Mouse (Mus musculus) embryonic stem cell, embryonic (primary cell): Measurements from ENCODE around the gene Cisd3.

ENCODE experiments used
- CTCF ChIA-PET, 4 experiments: fragments of 300-600 bp in 2 of 4; fragments of 350-600 bp in 2 of 4; sonication (Branson Sonifier 250); formaldehyde crosslinking; loops; one replicate each; lab custom pipeline; 2022; ENCODE audit warnings: inconsistent platforms in 2 of 4; lab: Charles Lee
- POLR2A ChIA-PET, 4 experiments: fragments of 300-600 bp in 2 of 4; fragments of 350-600 bp in 2 of 4; sonication (Branson Sonifier 250); formaldehyde crosslinking; loops; one replicate each; lab custom pipeline; 2022; ENCODE audit warnings: antibody characterized with exemption in 4 of 4, inconsistent platforms in 1 of 4; lab: Charles Lee

Gene Cisd3

GRCm38 (mm10) chr11:97689861-97690260, 4.2 kb downstream of the Cisd3 start:
- ChIA-PET POLR2A (interaction anchor here (0.6 to 20.0 kb wide), 12 partner anchors 9 to 88 kb away, joined by 3 to 941 read pairs (median 5); partner anchors contain the start of gene Mllt6 (in 2 of the 4)), CTCF (interaction anchor here (0.6 to 5.1 kb wide), 29 partner anchors 8 to 882 kb away, joined by 3 to 46 read pairs (median 3); partner anchors contain the start of gene Psmb3 (in 2 of the 4))

- ChIA-PET POLR2A (interaction anchor here in 2 of 4 experiments (1.1 to 20.0 kb wide), 13 partner anchors 8 to 62 kb away, joined by 3 to 941 read pairs (median 9); partner anchors contain the start of genes Mllt6 (in 2 of the 2) and Psmb3 (in 2 of the 2)), CTCF (interaction anchor here in 2 of 4 experiments (1.6 to 3.0 kb wide), 2 partner anchors 50 kb away, joined by 6 to 8 read pairs; no protein-coding TSS in a partner anchor)
Measured at GRCm38 (mm10) chr11:97694435-97694834, 8.8 kb downstream of the Cisd3 start.

DNA sequence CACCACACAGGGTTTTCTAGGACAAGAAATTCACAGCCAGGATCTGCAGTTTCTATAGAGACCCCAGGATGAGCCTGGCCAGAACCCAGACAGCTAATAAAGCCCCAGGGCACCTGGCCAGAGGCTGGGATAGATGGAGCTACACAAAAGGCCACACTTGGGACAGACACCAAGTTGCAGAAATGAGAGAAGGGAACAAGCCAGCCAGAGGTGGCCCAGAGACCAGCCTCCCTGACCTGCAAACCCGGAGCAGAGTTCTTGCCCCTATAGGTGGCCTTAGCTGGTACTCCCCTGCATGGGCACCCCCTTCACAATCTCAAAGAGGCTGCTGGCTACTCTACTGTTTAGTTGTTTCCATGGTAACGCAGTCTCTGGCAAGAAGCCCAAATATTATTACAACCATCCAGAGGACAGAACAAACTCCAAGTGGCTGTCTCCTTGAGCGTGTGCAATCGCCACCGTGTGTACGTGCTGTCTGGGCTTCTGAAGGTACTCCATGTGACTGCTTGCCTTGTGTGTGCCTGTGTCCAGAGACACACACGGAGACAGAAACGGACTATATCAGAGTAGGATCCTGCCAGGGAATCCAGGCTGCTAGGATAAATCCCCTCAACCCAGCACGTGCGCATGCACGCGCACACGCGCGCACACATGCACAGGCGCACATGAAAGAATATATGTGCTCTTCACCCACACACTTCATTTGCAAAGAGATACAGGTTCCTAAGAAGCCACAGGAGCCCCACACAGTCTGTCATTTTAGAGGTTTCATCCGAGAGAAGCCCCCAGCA, 9.5 kb downstream of the Cisd3 start:
- ChIA-PET POLR2A (interaction anchor here in 3 of 4 experiments (0.6 to 20.0 kb wide), 20 partner anchors 8 to 220 kb away, joined by 3 to 941 read pairs (median 8); partner anchors contain the start of genes Cisd3 (in 2 of the 3), Mllt6 (in 2 of the 3) and Psmb3 (in 2 of the 3)), CTCF (interaction anchor here in 2 of 4 experiments (0.6 to 2.1 kb wide), 5 partner anchors 29 to 129 kb away, joined by 3 to 11 read pairs (median 3); no protein-coding TSS in a partner anchor)

DNA sequence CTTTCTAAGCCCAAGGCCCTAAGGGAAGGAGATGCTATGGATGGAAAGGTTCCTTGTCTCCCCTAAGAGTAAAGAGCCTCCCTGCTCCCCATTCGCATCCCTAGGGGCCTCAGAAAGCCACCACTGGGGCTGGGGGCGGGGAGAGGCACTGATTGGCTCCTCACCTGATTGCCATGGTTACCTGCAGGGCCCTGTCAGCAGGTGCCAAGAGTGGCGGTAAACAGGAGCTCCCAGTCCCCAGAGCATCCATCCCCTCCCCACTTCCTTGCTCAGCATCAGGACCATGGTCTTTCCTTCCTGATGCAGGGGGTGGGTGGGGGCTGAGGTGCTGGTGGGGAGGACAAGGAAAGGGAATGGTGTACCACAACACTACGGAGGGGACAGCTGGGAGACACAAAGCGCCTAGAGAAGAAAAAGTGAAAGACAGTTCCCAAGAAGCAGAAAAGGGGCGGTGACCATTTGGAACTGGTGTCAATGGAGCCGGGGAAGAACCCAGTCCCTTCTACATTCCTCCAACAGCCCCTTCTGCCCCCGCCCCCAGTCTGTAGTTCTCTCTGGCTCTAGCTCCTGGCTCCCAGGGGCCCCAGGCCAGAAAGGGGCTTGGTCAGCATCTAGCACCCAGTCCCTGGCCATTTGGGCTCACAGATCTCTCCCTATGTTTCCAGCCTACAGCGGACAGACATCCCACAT, 10.2 kb downstream of the Cisd3 start:
- ChIA-PET POLR2A (interaction anchor here (0.5 to 20.0 kb wide), 30 partner anchors 9 to 268 kb away, joined by 3 to 941 read pairs (median 6); partner anchors contain the start of genes Cisd3 (in 2 of the 4), Mllt6 (in 2 of the 4) and 1700001P01Rik (in 1 of the 4)), CTCF (interaction anchor here in 2 of 4 experiments (0.6 to 2.1 kb wide), 8 partner anchors 17 to 129 kb away, joined by 3 to 11 read pairs (median 4); no protein-coding TSS in a partner anchor)

DNA sequence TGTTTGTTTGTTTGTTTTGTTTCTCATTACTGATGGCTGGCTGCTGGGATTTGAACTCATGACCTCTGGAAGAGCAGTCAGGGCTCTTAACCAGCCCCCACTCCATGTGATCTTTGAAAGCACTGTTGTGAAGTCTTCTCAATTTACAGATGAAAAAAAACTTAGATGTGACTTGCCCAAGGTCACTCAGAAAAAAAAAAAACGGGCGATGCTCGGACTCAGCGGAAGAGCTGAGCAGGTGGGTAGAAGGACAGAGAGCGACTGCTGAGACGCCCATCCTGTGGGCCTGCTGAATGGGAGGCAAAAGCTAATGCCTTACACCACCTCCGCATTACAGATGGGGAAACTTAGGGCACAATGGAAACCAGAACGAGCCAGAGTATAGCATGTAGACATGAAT, 11.0 kb downstream of the Cisd3 start:
- POLR2A ChIA-PET: interaction anchor here (0.5 to 20.0 kb wide), 36 partner anchors 10 to 269 kb away, joined by 3 to 941 read pairs (median 6); partner anchors contain the start of genes Epop (in 3 of the 4), Cisd3 (in 2 of the 4), Mllt6 (in 2 of the 4) and 1700001P01Rik (in 1 of the 4)
- CTCF ChIA-PET: interaction anchor here in 3 of 4 experiments (0.5 to 2.1 kb wide), 9 partner anchors 19 to 283 kb away, joined by 3 to 11 read pairs (median 5); no protein-coding TSS in a partner anchor

DNA sequence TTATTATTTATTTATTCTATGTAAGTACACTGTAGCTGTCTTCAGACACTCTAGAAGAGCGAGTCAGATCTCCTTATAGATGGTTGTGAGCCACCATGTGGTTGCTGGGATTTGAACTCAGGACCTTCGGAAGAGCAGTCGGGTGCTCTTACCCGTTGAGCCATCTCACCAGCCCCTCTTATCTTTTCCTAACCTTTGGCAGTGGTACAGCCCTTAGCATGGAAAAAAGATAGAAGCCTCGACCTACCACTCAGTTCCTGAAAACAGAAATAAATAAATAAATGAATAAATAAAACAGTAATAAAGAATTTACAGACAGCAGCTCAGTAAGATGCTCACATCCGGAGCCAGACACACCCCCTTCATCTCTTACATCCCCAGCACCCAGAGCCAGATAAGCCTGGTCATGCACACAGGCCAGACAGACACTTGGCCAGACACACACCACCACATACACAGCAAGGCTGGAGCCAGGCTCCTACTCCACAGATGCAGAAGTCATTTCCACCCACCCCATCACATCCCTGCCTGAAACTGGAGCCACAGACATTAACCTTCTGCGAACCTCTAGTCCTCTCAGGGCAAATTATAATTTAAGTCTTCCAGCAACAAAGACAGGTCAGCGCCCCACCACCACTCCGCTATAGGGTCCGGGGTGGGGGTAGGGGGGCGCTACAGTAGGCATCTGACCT, 11.7 kb downstream of the Cisd3 start:
- ChIA-PET POLR2A (interaction anchor here (0.5 to 20.0 kb wide), 54 partner anchors 8 to 316 kb away, joined by 3 to 941 read pairs (median 5); partner anchors contain the start of genes Cisd3 (in 3 of the 4), Epop (in 3 of the 4), Mllt6 (in 3 of the 4) and 1700001P01Rik (in 2 of the 4)), CTCF (interaction anchor here in 3 of 4 experiments (0.5 to 2.9 kb wide), 19 partner anchors 7 to 283 kb away, joined by 3 to 33 read pairs (median 5); partner anchors contain the start of gene Cisd3 (in 1 of the 3))

GRCm38 (mm10) chr11:97697891-97698529, 12.4 kb downstream of the Cisd3 start:
- POLR2A ChIA-PET: interaction anchor here (0.5 to 20.0 kb wide), 75 partner anchors 8 to 656 kb away, joined by 3 to 941 read pairs (median 5); partner anchors contain the start of genes Cisd3 (in 4 of the 4), Epop (in 3 of the 4), Mllt6 (in 3 of the 4) and 1700001P01Rik (in 2 of the 4)
- CTCF ChIA-PET: interaction anchor here (0.5 to 3.0 kb wide), 39 partner anchors 8 to 263 kb away, joined by 3 to 33 read pairs (median 4); partner anchors contain the start of genes Cisd3 (in 1 of the 4) and Pip4k2b (in 1 of the 4)

- CTCF ChIA-PET: interaction anchor here (0.5 to 3.0 kb wide), 46 partner anchors 9 to 728 kb away, joined by 3 to 33 read pairs (median 4); partner anchors contain the start of genes Cisd3 (in 1 of the 4) and Pip4k2b (in 1 of the 4)
- POLR2A ChIA-PET: interaction anchor here (0.5 to 20.0 kb wide), 92 partner anchors 8 to 1227 kb away, joined by 3 to 941 read pairs (median 5); partner anchors contain the start of genes Cisd3 (in 4 of the 4), Epop (in 3 of the 4), Mllt6 (in 3 of the 4) and 1700001P01Rik (in 2 of the 4)
Measured at GRCm38 (mm10) chr11:97698741-97699611, 13.3 kb downstream of the Cisd3 start.

- ChIA-PET CTCF (interaction anchor here in 3 of 4 experiments (0.5 to 3.0 kb wide), 21 partner anchors 10 to 729 kb away, joined by 3 to 33 read pairs (median 5); partner anchors contain the start of gene Cisd3 (in 1 of the 3)), POLR2A (interaction anchor here (0.6 to 20.0 kb wide), 63 partner anchors 10 to 722 kb away, joined by 3 to 941 read pairs (median 6); partner anchors contain the start of genes Cisd3 (in 4 of the 4), Mllt6 (in 3 of the 4), Rpl23 (in 3 of the 4) and 1700001P01Rik (in 2 of the 4))
Measured at GRCm38 (mm10) chr11:97699626-97700002, 14.0 kb downstream of the Cisd3 start.

- ChIA-PET POLR2A (interaction anchor here (0.6 to 20.0 kb wide), 66 partner anchors 11 to 1413 kb away, joined by 3 to 941 read pairs (median 5); partner anchors contain the start of genes Cisd3 (in 4 of the 4), Mllt6 (in 3 of the 4), Epop (in 2 of the 4) and Rpl23 (in 2 of the 4)), CTCF (interaction anchor here (0.5 to 3.0 kb wide), 18 partner anchors 22 to 729 kb away, joined by 3 to 33 read pairs (median 4); no protein-coding TSS in a partner anchor)
Measured at GRCm38 (mm10) chr11:97700003-97700745, 14.5 kb downstream of the Cisd3 start, which contains the start of gene Pcgf2. TSS of gene Pcgf2 (minus strand) at chr11:97700497.

- ChIA-PET CTCF (interaction anchor here in 3 of 4 experiments (0.5 to 3.0 kb wide), 5 partner anchors 23 to 287 kb away, joined by 3 to 11 read pairs (median 3); no protein-coding TSS in a partner anchor), POLR2A (interaction anchor here (0.6 to 20.0 kb wide), 37 partner anchors 8 to 1412 kb away, joined by 3 to 941 read pairs (median 5); partner anchors contain the start of genes Mllt6 (in 3 of the 4), Cisd3 (in 2 of the 4), Epop (in 2 of the 4) and 1700001P01Rik (in 1 of the 4))
Measured at GRCm38 (mm10) chr11:97700746-97701580, 15.3 kb downstream of the Cisd3 start.

DNA sequence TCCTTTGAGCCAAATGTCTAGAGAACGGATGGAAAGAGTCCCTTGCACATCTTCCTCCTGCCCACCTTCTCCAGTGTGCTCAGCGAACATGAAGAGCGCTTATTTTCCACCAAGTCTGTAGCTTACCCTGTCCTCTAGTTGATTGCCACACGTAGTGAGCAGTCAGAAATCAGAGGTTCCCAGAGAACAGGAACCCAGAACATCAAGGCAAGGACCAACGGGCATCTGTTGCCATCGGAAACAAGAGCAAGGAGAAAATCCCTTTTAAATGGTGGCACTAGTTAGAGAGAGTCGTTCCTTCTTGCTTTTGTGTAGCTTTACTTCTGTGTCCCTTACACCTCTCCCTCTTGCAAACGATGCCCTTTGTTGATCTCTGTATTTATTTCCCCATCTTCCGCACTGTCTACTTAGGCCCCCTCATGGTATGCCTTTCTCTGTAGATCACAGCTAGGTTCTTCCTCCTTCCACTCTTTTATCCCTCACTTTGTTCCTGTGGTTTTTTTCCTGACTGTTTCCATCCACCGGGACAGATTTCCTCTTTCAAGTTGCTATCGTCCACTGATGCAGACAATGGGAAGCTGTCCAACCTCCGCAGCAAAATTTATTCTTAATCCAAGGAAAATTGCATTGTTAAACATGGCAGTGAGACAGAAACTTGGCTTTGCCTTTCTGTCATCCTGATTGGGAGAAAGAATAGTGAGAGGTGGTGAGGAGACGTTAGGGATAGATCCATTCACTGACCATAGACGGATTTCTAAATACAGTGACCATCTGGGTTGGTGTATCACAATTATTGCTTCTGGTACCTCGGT, 16.2 kb downstream of the Cisd3 start:
- ChIA-PET POLR2A (interaction anchor here (0.6 to 20.0 kb wide), 55 partner anchors 9 to 1684 kb away, joined by 3 to 941 read pairs (median 7); partner anchors contain the start of genes Pip4k2b (in 3 of the 4), Cisd3 (in 2 of the 4), Cwc25 (in 2 of the 4) and Epop (in 2 of the 4)), CTCF (interaction anchor here in 3 of 4 experiments (0.6 to 2.0 kb wide), 3 partner anchors 56 to 1950 kb away, joined by 5 to 21 read pairs (median 9); no protein-coding TSS in a partner anchor)
